Mouse (Mus musculus) bone marrow macrophage, adult 2 months (primary cell): Measurements from ENCODE around the gene Fam69b. TPM values are rescaled to one million over a fixed set of nuclear protein-coding genes. Genes with fewer than 3 reads are reported as not detected.

Experiments
- H3K27ac ChIP-seq: 2 replicates; pipeline ENCODE4 v1.5.1; 2012; ENCODE audit warnings: low read depth, low read length; ENCODE audit not compliant: insufficient read depth
- H3K4me1 ChIP-seq: 2 replicates; pipeline ENCODE4 v1.6.1; 2012; ENCODE audit warnings: low read length; ENCODE audit not compliant: control insufficient read depth, insufficient read depth
- H3K4me3 ChIP-seq: 2 replicates; pipeline ENCODE4 v1.5.1; 2012; ENCODE audit warnings: mild to moderate bottlenecking, low read length, moderate library complexity; ENCODE audit not compliant: insufficient read depth
- CTCF ChIP-seq: IDR thresholded peaks from 2 replicates; pipeline ENCODE4 v1.5.1; 2012; ENCODE audit warnings: low read depth, mild to moderate bottlenecking, low read length, moderate library complexity
- POLR2A ChIP-seq: IDR thresholded peaks from 2 replicates; pipeline ENCODE4 v1.6.1; 2012; ENCODE audit warnings: mild to moderate bottlenecking, low read depth, low read length, borderline replicate concordance
- polyA plus RNA-seq: library from polyadenylated mRNA; stranded (reverse); fragments of >200 nt; gene quantifications from 2 replicates; pipeline ENCODE4 v1.2.4, GENCODE M21; 2012; ENCODE audit not compliant: missing spikeins, insufficient read depth, insufficient read length

Fam69b gene
- polyA plus RNA-seq, result not detected in 2 replicates

DNA sequence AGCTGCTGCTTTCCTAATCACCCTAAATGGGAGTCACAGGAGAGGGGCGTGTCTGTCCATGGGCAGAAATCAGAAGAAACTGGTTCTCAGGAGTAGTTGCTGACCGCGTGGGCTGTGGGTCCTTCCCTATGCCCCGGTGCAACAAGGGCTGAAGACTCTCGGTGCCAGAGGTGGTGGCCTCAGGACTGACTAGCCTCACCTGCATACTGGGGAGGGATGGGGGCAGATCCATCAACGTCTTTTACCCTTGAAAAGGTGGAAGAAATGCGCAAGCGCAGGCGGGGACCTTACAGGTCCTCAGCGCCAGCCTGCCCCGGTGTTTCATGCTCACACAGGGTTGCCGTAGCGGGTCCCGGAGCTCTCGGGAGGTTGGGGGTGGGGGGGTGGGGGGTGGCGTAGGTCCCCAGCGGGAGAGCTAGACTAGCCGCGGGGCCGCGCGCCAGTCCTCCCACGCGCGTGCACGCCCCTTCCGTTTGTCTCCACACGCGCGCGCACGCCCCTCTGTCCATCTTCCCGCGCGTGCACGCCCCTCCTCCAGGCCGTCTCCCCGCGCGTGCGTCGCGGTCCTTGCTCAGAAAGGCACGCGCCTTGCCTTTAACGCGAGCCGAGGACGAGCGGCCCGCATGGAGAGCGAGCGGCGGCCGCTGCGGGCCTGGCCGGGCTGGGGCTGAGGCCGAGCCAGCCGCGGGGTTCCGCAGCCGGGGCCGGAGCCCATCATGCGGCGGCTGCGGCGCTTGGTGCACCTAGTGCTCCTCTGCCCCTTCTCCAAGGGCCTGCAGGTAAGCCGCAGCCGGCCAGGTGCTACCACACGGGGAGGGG, at the start of gene Fam69b:
Fam69b (plus strand) TSS at position 537 of the 819 bp plus-strand sequence.
- TF ChIP-seq POLR2A (no peak), CTCF (no peak)
- no peak within 1 kb of the TSS for H3K27ac ChIP-seq
- H3K4me3 ChIP-seq, result peak within 1 kb of the TSS; percentile 59
- peaks cover 3% of the 10 kb centered on the region; the same call in 1 of the 2 replicates for H3K4me1 ChIP-seq

GRCm38 (mm10) chr2:26579714-26580113, 48.5 kb upstream of the Fam69b start, which contains the start of gene Egfl7:
Gene Egfl7 (plus strand): TSS chr2:26580014.
- TF ChIP-seq CTCF, result no peak
- no peak for TF ChIP-seq POLR2A
- Histone ChIP-seq H3K4me1 (peaks cover 16% of the 10 kb centered on the region), H3K4me3 (no peak within 1 kb of the TSS), H3K27ac (peak within 1 kb of the TSS; percentile 35)

GRCm38 (mm10) chr2:26580751-26581150, 47.5 kb upstream of the Fam69b start:
- Histone ChIP-seq H3K27ac (no peak overlapping the region), H3K4me1 (peaks cover 16% of the 10 kb centered on the region), H3K4me3 (no peak overlapping the region)
- no peak for TF ChIP-seq CTCF
- TF ChIP-seq POLR2A, result no peak

DNA sequence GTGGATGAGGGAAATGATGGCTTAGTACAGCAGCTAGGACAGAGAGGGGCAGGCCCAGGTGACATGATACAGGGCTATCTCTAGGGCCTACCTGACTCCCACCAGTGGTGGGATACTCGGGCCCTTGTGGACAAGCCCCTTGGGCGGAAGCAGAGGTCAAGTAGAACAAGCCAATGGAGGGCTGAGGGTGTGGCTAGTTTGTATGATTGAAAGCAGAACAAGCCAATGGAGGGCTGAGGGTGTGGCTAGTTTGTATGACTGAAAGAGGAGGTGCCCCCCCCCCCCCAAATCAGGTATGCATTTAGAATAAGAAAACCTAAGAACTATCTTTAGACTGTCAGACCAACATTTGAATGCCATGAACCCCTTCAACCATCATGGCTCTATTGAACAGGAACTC, 46.1 kb upstream of the Fam69b start:
- TF ChIP-seq CTCF, result no peak
- no peak for TF ChIP-seq POLR2A
- Histone ChIP-seq H3K4me1 (peaks cover 16% of the 10 kb centered on the region), H3K27ac (no peak overlapping the region), H3K4me3 (no peak overlapping the region)

GRCm38 (mm10) chr2:26582741-26583140, 45.5 kb upstream of the Fam69b start:
- Histone ChIP-seq H3K4me3 (no peak overlapping the region), H3K4me1 (peaks cover 14% of the 10 kb centered on the region), H3K27ac (no peak overlapping the region)
- TF ChIP-seq POLR2A (no peak), CTCF (no peak)

- peaks cover 6% of the 10 kb centered on the region for H3K4me1 ChIP-seq
- no peak overlapping the region for H3K27ac ChIP-seq
- TF ChIP-seq POLR2A, result no peak
- TF ChIP-seq CTCF, result no peak
- no peak overlapping the region for H3K4me3 ChIP-seq
These were observed 44.6 kb upstream of the Fam69b start for GRCm38 (mm10) chr2:26583640-26584039.

DNA sequence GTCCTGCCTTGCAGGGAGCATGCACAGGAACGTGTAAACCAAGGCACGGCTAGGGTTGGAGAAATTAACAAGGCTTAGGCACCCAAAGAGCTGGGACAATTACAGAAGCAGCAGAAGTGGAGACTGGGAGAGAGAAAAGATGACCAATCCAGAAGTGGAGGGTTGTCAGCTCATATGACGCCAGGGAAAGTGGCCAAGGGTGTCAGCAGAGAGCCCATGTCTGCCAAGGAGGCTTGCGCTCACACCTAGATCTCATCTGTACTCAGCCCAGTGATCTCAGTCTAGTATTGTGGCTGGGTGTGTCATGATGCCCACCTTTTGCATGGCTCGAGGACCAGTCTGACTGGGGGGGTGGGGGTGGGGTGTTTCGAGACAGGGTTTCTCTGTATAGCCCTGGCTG, 42.5 kb upstream of the Fam69b start:
- TF ChIP-seq POLR2A (no peak), CTCF (no peak)
- Histone ChIP-seq H3K4me3 (no peak overlapping the region), H3K27ac (no peak overlapping the region), H3K4me1 (no peaks in the 10 kb centered on the region)

- Histone ChIP-seq H3K4me1 (no peaks in the 10 kb centered on the region), H3K27ac (no peak within 1 kb of the TSS), H3K4me3 (peak within 1 kb of the TSS; percentile 65)
- TF ChIP-seq POLR2A (no peak), CTCF (peak; percentile 56)
These were observed 41.8 kb upstream of the Fam69b start, which contains the start of gene Gm20532 for GRCm38 (mm10) chr2:26586294-26587043. Gene Gm20532 (plus strand): TSS chr2:26586639.

DNA sequence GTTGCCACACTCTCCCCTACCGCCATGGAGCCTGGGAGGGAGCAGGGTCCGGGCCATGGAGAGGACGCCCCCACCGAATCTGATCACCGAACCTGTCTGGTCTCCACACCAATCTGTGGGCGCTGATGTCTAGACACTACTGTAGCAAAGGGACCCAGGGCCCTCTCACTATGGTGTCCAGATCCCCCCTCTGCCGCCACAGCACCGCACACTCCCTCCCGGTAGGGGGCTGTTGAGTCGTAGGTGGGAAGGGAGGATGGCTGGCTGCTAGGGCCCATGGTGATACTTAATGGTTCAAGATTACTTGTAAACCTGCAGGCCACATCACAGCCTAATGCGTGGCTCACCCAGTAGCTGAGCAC, 41.2 kb upstream of the Fam69b start:
- TF ChIP-seq POLR2A (no peak), CTCF (no peak)
- Histone ChIP-seq H3K27ac (no peak overlapping the region), H3K4me1 (no peaks in the 10 kb centered on the region), H3K4me3 (peak overlapping the region; percentile 65)

DNA sequence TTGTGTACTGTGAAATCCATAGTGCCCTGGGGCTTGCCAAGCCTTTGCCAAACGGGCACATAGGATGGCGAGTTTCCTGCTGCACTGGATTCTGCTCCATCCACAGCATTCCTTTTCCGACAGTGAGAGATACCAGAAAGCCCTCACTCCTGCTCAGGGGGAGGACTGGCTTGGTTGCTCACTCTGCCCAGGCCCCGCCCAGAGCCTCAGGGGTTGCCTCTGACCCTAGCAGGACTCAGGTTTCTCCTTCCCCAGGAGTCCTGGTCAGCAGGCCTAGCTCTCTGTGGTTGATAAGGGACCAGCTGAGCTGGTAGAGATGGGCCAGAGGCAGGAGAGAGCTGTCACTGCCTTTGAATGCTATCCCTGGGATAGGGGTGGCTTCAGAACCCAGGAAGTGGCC, 39.7 kb upstream of the Fam69b start:
- TF ChIP-seq POLR2A, result no peak
- TF ChIP-seq CTCF, result no peak
- H3K27ac ChIP-seq, result no peak overlapping the region
- no peaks in the 10 kb centered on the region for H3K4me1 ChIP-seq
- no peak overlapping the region for H3K4me3 ChIP-seq
